Mouse (Mus musculus): ENCODE data around the gene Enho.

Enho gene

GRCm38 (mm10) chr4:41663614-41664013 is 23.5 kb upstream of the Enho start:
- DNase-seq (ENCODE audit: extremely low read depth, low read depth): no peak

DNA sequence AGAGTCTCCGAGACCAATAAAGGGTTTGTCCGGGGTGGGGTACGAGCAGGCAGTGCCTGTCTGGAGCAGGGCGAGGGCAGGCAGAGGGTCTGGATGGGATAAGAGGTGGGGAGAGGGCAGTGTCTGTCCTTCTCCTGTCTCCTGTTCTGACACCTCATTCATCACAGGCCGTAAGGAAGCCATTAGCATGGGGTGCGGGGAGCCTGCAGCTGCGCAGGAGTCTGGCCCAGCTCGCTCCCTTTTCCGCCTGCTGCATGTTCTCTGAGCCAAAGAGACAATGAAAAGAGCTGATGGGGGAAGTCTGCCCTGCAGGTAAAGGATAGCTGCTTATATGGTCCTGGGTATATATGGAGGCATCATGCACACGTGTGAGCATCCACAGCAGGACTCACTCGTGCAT is 22.6 kb upstream of the Enho start:
- no peak for DNase-seq (ENCODE audit: extremely low read depth, low read depth)

- no peak for DNase-seq (ENCODE audit: extremely low read depth, low read depth)
Observed at GRCm38 (mm10) chr4:41660851-41661430, 20.8 kb upstream of the Enho start.

GRCm38 (mm10) chr4:41659556-41659955 is 19.4 kb upstream of the Enho start:
- DNase-seq (ENCODE audit: extremely low read depth, low read depth): no peak

GRCm38 (mm10) chr4:41658566-41659384 is 18.7 kb upstream of the Enho start:
- no peak for DNase-seq (ENCODE audit: extremely low read depth, low read depth)

GRCm38 (mm10) chr4:41655525-41655924 is 15.4 kb upstream of the Enho start:
- no peak for DNase-seq (ENCODE audit: extremely low read depth, low read depth)

GRCm38 (mm10) chr4:41654217-41654616 is 14.1 kb upstream of the Enho start:
- DNase-seq (ENCODE audit: extremely low read depth, low read depth): no peak

DNA sequence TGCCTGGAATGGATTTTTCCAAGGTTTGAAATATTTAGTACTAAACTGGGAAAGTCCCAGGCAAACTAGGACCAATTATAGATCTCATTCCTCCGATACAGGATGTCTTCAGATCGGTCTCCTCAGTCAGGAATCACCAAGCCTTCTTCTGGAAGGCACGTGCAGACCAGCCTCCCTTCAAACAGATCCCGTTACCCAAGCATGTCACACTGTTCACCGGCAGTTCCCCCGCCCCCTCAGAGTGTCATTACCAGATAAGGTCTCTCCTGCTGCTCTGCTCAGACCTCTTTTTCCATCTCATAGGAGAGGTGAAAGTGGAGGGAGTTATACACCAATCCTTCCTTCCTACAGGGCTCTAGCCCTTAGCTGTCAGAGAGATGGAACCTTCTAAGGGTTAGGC is 13.6 kb upstream of the Enho start:
- DNase-seq (ENCODE audit: extremely low read depth, low read depth): no peak

- DNase-seq (ENCODE audit: extremely low read depth, low read depth): no peak
Observed at GRCm38 (mm10) chr4:41653296-41653695, 13.2 kb upstream of the Enho start.

DNA sequence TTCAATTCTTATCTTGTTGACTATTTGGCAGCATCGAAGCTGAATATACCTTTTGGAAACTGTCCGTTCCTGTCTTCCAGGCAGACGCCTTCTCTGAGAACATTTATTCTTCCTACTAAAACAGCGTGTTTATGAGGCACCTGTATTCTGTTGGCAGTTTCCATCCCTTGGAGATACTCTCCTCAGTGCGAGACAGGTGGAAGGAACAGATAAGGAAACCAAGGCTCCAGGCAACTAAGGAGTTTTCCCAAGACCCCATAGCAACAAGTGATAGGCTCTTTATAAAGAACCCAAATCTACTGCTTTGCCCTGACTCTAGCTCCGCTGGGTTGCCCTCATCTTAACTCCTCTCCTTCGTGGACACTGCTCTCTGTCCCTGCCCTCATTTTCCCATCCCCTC is 8.5 kb upstream of the Enho start:
- peak; percentile 50 for DNase-seq (ENCODE audit: extremely low read depth, low read depth)

GRCm38 (mm10) chr4:41648157-41648556 is 8.0 kb upstream of the Enho start:
- no peak for DNase-seq (ENCODE audit: extremely low read depth, low read depth)

DNA sequence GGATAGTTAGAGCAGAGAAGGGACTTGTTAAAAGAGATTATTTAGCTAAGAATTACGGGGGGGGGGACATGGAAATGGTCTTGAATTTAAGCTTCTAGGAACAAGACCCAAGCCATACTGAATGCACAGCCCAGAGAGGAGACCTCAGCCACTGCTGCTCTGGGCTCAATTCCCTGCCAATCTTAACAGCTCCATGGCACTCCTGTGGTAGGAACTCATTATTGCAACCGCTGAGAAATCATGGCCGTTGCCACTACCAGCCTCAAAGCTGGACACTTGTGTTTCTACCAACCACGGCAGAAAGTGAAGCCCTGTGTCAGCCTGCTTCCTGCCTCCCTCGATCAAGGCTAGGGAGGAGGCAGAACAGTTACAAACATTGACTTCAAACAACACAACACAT is 5.4 kb upstream of the Enho start:
- no peak for DNase-seq (ENCODE audit: extremely low read depth, low read depth)

DNA sequence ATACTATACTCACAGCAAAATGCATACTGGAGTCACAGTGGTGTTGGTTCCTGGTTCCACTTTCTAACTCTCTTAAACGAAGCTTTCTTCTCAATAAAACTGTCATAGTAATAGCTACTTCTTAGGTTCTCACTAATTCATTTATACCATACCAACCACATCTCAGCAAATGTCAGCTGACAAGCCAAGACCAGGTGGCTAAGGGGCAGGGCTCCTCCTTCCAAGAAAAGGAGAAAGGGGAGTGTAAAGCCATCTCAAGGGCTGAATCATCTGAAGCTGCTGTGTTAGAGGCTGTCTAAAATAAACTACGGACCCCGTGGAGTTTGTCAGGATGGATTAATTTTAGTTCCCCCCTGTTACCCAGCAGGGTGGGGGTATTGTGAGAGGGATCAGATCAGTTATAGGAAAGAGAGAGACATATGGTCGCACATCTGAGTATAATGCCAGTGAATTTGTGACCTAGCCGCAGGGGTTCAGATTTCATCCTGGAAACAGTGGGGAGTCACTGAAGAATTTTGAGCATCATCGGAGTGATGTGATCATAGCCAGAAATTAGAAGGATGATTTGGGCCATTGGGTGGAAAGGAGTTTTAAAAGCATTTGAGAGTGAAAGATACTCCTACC is 1.2 kb upstream of the Enho start:
- no peak for DNase-seq (ENCODE audit: extremely low read depth, low read depth)

DNA sequence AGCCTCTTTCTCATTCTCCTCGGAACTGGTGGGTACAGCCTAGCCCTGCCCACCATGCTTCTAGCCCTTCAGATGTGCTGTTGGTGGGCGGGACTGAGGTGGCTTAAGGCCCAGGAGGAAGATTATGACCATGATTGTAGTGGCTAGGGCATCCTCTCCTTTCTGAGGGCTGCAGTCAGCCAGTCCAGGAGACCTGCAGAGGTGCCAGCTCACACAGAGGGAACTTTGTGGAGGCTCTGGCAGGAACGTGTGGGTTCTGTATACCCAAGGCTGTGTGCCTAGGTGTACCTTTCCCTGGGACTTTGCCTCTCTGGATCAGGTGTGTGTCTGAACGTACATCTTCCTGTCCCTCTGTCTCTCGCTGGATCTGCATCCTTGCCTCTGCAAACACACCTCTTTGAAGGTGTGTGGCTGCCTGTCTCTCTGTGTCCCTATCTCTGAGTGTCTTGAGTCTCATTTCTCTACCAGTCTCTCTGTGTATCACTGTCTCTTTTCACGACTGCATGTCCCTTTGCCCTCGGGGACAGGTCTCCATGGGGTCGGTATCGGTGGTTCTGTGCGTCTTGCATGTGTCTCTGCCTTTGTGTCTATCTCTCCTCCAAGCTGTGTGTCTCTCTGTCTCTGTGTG is 796 bp downstream of the Enho start:
- no peak for DNase-seq (ENCODE audit: extremely low read depth, low read depth)

DNA sequence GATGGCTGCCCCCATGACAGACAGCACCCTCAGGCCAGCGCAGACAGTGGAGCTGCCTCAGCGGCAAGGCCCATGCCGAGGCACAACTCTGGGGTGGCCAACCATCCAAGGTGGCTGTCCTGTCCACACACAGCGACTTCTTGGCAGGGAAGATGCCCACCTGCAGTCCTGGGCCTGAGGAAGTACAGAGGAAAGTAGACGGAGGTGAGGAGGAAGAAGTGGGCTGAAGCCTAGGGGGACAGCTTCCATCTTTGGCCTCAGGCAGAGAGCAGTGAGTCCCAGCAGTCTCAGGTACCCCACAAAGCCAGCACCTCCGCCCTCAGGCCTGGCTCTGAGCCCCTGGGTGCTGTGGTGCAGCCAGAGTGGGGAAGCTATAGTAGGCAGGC is 1.3 kb downstream of the Enho start:
- no peak for DNase-seq (ENCODE audit: extremely low read depth, low read depth)

DNA sequence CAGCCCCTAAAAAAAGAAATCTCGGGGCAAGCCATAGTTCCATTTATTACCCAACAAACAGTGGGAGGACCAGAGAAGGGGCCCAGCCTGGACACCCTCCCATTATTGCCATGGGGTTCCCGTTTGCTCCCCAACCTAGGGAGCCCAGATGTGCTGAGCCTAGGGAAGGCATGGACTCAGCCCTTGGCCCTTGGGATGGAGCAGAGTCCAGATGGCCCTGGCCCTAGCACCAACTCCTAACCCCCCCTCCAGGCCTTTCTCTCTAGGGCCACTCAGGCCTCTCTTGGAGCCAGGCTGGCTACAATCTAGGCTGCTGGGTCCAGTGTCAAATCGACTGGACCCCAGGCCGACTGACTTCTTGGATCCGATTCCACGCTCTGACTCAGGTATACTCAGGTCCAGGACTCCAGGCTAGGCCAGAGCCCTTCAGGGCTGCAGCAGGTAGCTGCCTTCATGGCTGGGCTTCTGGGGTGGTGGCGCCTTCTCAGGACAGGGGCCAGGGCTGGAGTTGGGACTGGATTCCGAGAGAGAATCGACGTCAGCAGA is 1.9 kb downstream of the Enho start:
- no peak for DNase-seq (ENCODE audit: extremely low read depth, low read depth)

GRCm38 (mm10) chr4:41636882-41637635 is 3.1 kb downstream of the Enho start:
- no peak for DNase-seq (ENCODE audit: extremely low read depth, low read depth)

- no peak for DNase-seq (ENCODE audit: extremely low read depth, low read depth)
Observed at GRCm38 (mm10) chr4:41636366-41636765, 3.8 kb downstream of the Enho start.

DNA sequence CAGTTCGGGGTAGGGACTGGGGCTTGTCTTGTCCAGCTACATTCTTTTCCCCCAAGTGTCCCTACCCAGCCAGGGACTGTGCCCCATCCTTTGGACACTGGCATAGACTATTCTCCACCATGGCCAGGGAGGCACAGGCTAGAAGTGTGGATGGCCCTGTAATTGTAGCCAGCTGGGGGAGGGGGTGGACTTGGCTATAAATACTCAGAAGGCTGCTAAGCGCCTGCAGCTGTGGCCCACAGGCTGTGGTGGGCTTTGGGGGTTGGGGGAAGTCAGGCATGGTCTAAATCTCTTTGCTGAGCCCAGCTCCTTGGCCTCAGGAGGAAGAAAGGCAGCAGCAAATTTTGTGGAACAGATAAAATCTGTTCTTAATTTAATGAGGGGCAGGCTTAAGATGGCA is 4.2 kb downstream of the Enho start:
- no peak for DNase-seq (ENCODE audit: extremely low read depth, low read depth)

GRCm38 (mm10) chr4:41635224-41635623 is 4.9 kb downstream of the Enho start:
- no peak for DNase-seq (ENCODE audit: extremely low read depth, low read depth)

DNA sequence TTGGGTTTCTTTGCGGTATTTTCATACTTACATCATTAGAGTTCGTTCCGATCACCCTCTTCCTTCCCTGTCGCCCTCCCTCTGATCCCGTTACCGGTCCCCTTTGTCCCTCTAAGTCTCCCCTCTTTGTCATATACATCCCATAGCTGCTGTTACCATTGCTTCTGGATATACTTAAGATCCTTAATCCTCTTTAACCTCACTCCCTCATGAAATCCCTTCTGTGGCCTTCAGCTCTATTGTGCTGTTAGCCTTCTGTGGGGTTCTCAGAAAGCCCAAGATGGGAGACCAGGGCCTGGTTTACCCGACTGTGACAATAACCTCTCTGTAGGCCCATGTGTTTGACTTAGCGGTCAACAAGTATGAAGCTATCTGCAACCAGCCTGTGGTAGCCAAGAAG is 5.5 kb downstream of the Enho start:
- no peak for DNase-seq (ENCODE audit: extremely low read depth, low read depth)
